Mouse (Mus musculus) cortical plate, adult 2 months (tissue): ENCODE measurements around the gene Acadvl.

ENCODE experiments used
- CTCF ChIP-seq: fragments of 200-500 bp; IDR thresholded peaks from 2 replicates; pipeline ENCODE4 v1.5.1; 2011; ENCODE audit warnings: mild to moderate bottlenecking, control low read depth, low read length; ENCODE audit not compliant: insufficient read depth; ENCODE audit errors: extremely low read depth
- POLR2A ChIP-seq: fragments of 200-500 bp; IDR thresholded peaks from 2 replicates; pipeline ENCODE4 v1.6.1; 2011; ENCODE audit warnings: mild to moderate bottlenecking, low read length, control low read depth; ENCODE audit not compliant: insufficient read depth; ENCODE audit errors: extremely low read depth

- peak; percentile 60; the same call in 1 of the 2 replicates for TF ChIP-seq POLR2A
- TF ChIP-seq CTCF = no peak
Measured at GRCm38 (mm10) chr11:70020022-70020631, 4.9 kb upstream of the Acadvl start.
